Mouse (Mus musculus) neural tube, embryonic 14.5 days (tissue): ENCODE results near the gene Akr1c18. TPM values are rescaled to one million over a fixed set of nuclear protein-coding genes. Genes with fewer than 3 reads are reported as not detected.
"Not testable (repeated sequence)": the region's sequence is repeated elsewhere in the genome, so short reads cannot be mapped to it uniquely, and the experiment has no call there.

ENCODE experiments used
- ATAC-seq: fragments of 200-750 bp; cut with Nextera tagmentation; 2 replicates; pipeline ENCODE4 v1.8.0; 2017; ENCODE audit warnings: low read depth, mild to moderate bottlenecking, moderate TSS enrichment, moderate library complexity
- H3K27ac ChIP-seq: fragments of 300-500 bp; sonication (generic); 2 replicates; pipeline ENCODE4 v1.5.1; 2014; ENCODE audit warnings: low read depth, mild to moderate bottlenecking, control low read depth, low read length, moderate library complexity, mixed read lengths
- H3K27me3 ChIP-seq: fragments of 300-500 bp; sonication (generic); 2 replicates; pipeline ENCODE4 v1.6.1; 2014; ENCODE audit warnings: low read length; ENCODE audit not compliant: control insufficient read depth, insufficient read depth
- H3K36me3 ChIP-seq: fragments of 300-500 bp; sonication (generic); 2 replicates; pipeline ENCODE4 v1.6.1; 2014; ENCODE audit warnings: low read length, mixed read lengths; ENCODE audit not compliant: control insufficient read depth, insufficient read depth
- H3K4me1 ChIP-seq: fragments of 300-500 bp; sonication (generic); 2 replicates; pipeline ENCODE4 v1.6.1; 2014; ENCODE audit warnings: low read length; ENCODE audit not compliant: control insufficient read depth, insufficient read depth
- H3K4me2 ChIP-seq: fragments of 300-500 bp; sonication (generic); 2 replicates; pipeline ENCODE4 v1.6.1; 2014; ENCODE audit warnings: mild to moderate bottlenecking, low read depth, low read length, control low read depth
- H3K4me3 ChIP-seq: fragments of 300-500 bp; sonication (generic); 2 replicates; pipeline ENCODE4 v1.5.1; 2014; ENCODE audit warnings: low read depth, low read length, control low read depth, mixed read lengths
- H3K9ac ChIP-seq: fragments of 300-500 bp; sonication (generic); replicated peaks from 2 replicates; pipeline ENCODE4 v1.6.1; 2014; ENCODE audit warnings: low read depth, mild to moderate bottlenecking, control low read depth, low read length, mixed read lengths
- H3K9me3 ChIP-seq: fragments of 300-500 bp; sonication (generic); 2 replicates; pipeline ENCODE4 v1.6.1; 2016; ENCODE audit warnings: low read length; ENCODE audit not compliant: control insufficient read depth
- WGBS: fragments of 180-500 bp; shearing (Covaris S2); extraction: QIAGEN DNeasy Blood & Tissue Kit; methylation state at CpG from one replicate; pipeline ENCODE4 v1.1.7; 2014; 5-methylcytosine and 5-hydroxymethylcytosine counted together
- polyA plus RNA-seq: library from polyadenylated mRNA; unstranded; fragments of >200 nt; fragmentation: Nextera tagmentation; extraction: Ambion mirVana; gene quantifications from 2 replicates; pipeline ENCODE4 v1.2.1, GENCODE M21; 2014

The Akr1c18 gene
- 0.17 TPM in 1 of 2 replicates, not detected in the other for polyA plus RNA-seq

- no peak within 1 kb of the TSS for H3K27ac ChIP-seq
- ATAC-seq: no peak
- H3K27me3 ChIP-seq: no peaks in the 10 kb centered on the region
- H3K9ac ChIP-seq: no peak within 1 kb of the TSS
- no peaks in the 10 kb centered on the region for H3K36me3 ChIP-seq
- no peak within 1 kb of the TSS for H3K4me3 ChIP-seq
- H3K9me3 ChIP-seq: no peaks in the 10 kb centered on the region
- 60% methylated on average over 5 of the region's 5 CpGs for WGBS
- H3K4me1 ChIP-seq: no peaks in the 10 kb centered on the region
- no peak within 1 kb of the TSS for H3K4me2 ChIP-seq
Measured at GRCm38 (mm10) chr13:4150518-4150917, at the start of gene Akr1c18. Gene Akr1c18, minus strand, starts transcription at chr13:4150654.

- H3K9me3 ChIP-seq: no peaks in the 10 kb centered on the region
- WGBS: 85% methylated on average over 3 of the region's 3 CpGs
- no peaks in the 10 kb centered on the region for H3K4me1 ChIP-seq
- H3K4me2 ChIP-seq: no peak overlapping the region
- no peak overlapping the region for H3K9ac ChIP-seq
- no peak overlapping the region for H3K27ac ChIP-seq
- no peaks in the 10 kb centered on the region for H3K36me3 ChIP-seq
- no peak overlapping the region for H3K4me3 ChIP-seq
- H3K27me3 ChIP-seq: no peaks in the 10 kb centered on the region
- no peak for ATAC-seq
Measured at GRCm38 (mm10) chr13:4192511-4192910, 42.1 kb upstream of the Akr1c18 start.

GRCm38 (mm10) chr13:4190904-4191303, 40.5 kb upstream of the Akr1c18 start, which contains the start of gene Akr1c13:
Gene Akr1c13, plus strand, starts transcription at chr13:4191150.
- no peak within 1 kb of the TSS for H3K27ac ChIP-seq
- H3K9ac ChIP-seq: no peak within 1 kb of the TSS
- ATAC-seq: no peak
- WGBS: 38% methylated on average over 3 of the region's 3 CpGs
- H3K27me3 ChIP-seq: no peaks in the 10 kb centered on the region
- H3K4me1 ChIP-seq: no peaks in the 10 kb centered on the region
- H3K4me2 ChIP-seq: no peak within 1 kb of the TSS
- H3K9me3 ChIP-seq: no peaks in the 10 kb centered on the region
- no peaks in the 10 kb centered on the region for H3K36me3 ChIP-seq
- H3K4me3 ChIP-seq: no peak within 1 kb of the TSS

- no peak for ATAC-seq
- H3K27me3 ChIP-seq: no peaks in the 10 kb centered on the region
- H3K27ac ChIP-seq: no peak overlapping the region
- H3K4me1 ChIP-seq: no peaks in the 10 kb centered on the region
- WGBS: 88% methylated on average over 2 of the region's 2 CpGs
- H3K9me3 ChIP-seq: no peaks in the 10 kb centered on the region
- H3K4me3 ChIP-seq: no peak overlapping the region
- H3K4me2 ChIP-seq: no peak overlapping the region
- no peak overlapping the region for H3K9ac ChIP-seq
- H3K36me3 ChIP-seq: no peaks in the 10 kb centered on the region
Measured at GRCm38 (mm10) chr13:4188174-4188573, 37.7 kb upstream of the Akr1c18 start.

GRCm38 (mm10) chr13:4186641-4187411, 36.4 kb upstream of the Akr1c18 start:
- not testable (repeated sequence) for H3K27ac ChIP-seq, H3K4me2 ChIP-seq, ATAC-seq, H3K4me1 ChIP-seq, H3K36me3 ChIP-seq, H3K9me3 ChIP-seq, H3K9ac ChIP-seq, H3K4me3 ChIP-seq, H3K27me3 ChIP-seq
- 77% methylated on average over 7 of the region's 7 CpGs for WGBS

- 66% methylated on average over 9 of the region's 9 CpGs for WGBS
Measured at GRCm38 (mm10) chr13:4183116-4183515, 32.7 kb upstream of the Akr1c18 start.

GRCm38 (mm10) chr13:4181321-4181720, 30.9 kb upstream of the Akr1c18 start:
- H3K4me2 ChIP-seq, H3K4me1 ChIP-seq, H3K9ac ChIP-seq, H3K27ac ChIP-seq, H3K27me3 ChIP-seq, H3K36me3 ChIP-seq, H3K4me3 ChIP-seq, ATAC-seq, H3K9me3 ChIP-seq: not testable (repeated sequence)
- 92% methylated on average over 4 of the region's 4 CpGs for WGBS

More at GRCm38 (mm10) chr13:4183116-4183515, 32.7 kb upstream of the Akr1c18 start:
- no peaks in the 10 kb centered on the region for H3K9me3 ChIP-seq
- no peaks in the 10 kb centered on the region for H3K4me1 ChIP-seq
- no peak overlapping the region for H3K4me3 ChIP-seq
- H3K4me2 ChIP-seq: no peak overlapping the region
- no peak for ATAC-seq
- H3K27ac ChIP-seq: no peak overlapping the region
- no peaks in the 10 kb centered on the region for H3K36me3 ChIP-seq
- no peaks in the 10 kb centered on the region for H3K27me3 ChIP-seq
- H3K9ac ChIP-seq: no peak overlapping the region

GRCm38 (mm10) chr13:4172978-4173377, 22.5 kb upstream of the Akr1c18 start:
- Histone ChIP-seq H3K9ac (no peak overlapping the region), H3K27ac (no peak overlapping the region), H3K27me3 (no peaks in the 10 kb centered on the region), H3K4me2 (no peak overlapping the region), H3K4me3 (no peak overlapping the region), H3K36me3 (no peaks in the 10 kb centered on the region), H3K4me1 (no peaks in the 10 kb centered on the region), H3K9me3 (no peaks in the 10 kb centered on the region)
- no peak for ATAC-seq
- 81% methylated on average over 2 of the region's 2 CpGs for WGBS

- H3K4me1 ChIP-seq: no peaks in the 10 kb centered on the region
- no peaks in the 10 kb centered on the region for H3K27me3 ChIP-seq
- H3K27ac ChIP-seq: no peak overlapping the region
- no peaks in the 10 kb centered on the region for H3K36me3 ChIP-seq
- no peaks in the 10 kb centered on the region for H3K9me3 ChIP-seq
- H3K4me3 ChIP-seq: no peak overlapping the region
- H3K9ac ChIP-seq: no peak overlapping the region
- 29% methylated on average over 1 of the region's 1 CpGs for WGBS
- no peak for ATAC-seq
- H3K4me2 ChIP-seq: no peak overlapping the region
Measured at GRCm38 (mm10) chr13:4168006-4168405, 17.6 kb upstream of the Akr1c18 start.
